Mouse (Mus musculus): ENCODE measurements at regions not wholly inside any gene's neighbourhood (a gene's known extent, or its start where the extent isn't known, plus 50 kb on each side); places are given as distances from the start of the nearest gene placed in this dataset.

DNA sequence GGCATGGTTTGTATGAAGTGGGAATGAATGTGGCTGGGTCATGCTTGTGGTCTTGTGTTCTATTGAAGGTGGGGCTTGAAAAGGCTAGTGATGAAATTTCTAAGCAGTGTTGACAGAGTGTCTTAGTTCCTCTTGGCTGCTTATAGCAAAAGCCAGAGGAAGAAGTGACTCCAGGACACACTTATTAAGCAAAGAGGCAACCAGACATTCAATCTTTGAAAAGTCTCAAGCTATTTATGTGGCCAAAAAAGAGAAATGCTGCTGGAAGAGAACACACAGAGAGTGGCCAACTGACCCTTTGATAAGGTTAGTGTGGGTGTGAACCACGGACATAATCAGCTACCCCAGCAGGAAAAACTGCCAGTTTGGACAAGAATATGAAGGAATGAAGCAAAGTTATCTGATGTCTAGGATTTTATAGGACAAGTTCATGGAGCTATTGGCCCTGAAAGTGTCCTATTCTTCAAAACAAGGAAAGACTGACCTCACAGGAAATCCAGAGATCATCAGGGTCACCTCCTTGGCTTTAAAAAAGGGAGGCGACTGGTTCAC lies 104.4 kb upstream of the Nxt1 start:
- TF ChIP-seq MYOG (IDR thresholded peaks at IDR 0.05; ENCODE audit: control insufficient read depth in 1 of 3, insufficient read depth in 1 of 3, insufficient read length in 2 of 3, low read depth in 2 of 3) (no peak), POLR2AphosphoS2 (IDR thresholded peaks at IDR 0.05; ENCODE audit: insufficient read length, low read depth) (no peak), POLR2A (IDR thresholded peaks at IDR 0.05; ENCODE audit: insufficient read length, low read depth) (no peak), TCF12 (IDR thresholded peaks at IDR 0.05; ENCODE audit: insufficient read depth, poor library complexity, severe bottlenecking) (no peak), USF1 (IDR thresholded peaks at IDR 0.05; ENCODE audit: low read depth) (no peak), MAX (IDR thresholded peaks at IDR 0.05; ENCODE audit: low read depth) (no peak), CEBPB (IDR thresholded peaks at IDR 0.05; ENCODE audit: insufficient read depth, poor library complexity, severe bottlenecking) (no peak), MYOD1 (IDR thresholded peaks at IDR 0.05; ENCODE audit: control insufficient read depth in 1 of 3, insufficient read length in 2 of 3, low read depth in 2 of 3) (no peak)

DNA sequence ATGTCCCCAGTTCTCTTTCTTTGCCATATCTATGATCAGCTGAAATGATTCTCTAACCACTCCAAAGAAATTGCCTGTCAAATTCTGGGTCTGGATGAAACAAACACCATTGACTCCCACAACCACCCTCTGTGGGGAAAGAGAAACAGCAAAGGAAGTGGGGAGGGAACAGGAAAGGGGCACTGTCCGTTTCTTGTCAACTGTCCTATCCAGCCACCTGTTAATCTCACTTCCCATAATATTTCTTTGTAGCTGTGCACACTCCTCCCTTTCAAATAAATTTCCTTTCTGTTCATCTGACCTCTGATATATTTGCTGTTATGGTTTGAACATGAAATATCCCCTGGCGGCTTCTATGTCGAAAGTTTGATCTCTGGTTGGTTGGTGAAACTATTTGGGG lies 109.0 kb upstream of the Nxt1 start:
- TF ChIP-seq USF1 (IDR thresholded peaks at IDR 0.05; ENCODE audit: low read depth) = no peak
- no peak for TF ChIP-seq POLR2A (IDR thresholded peaks at IDR 0.05; ENCODE audit: insufficient read length, low read depth)
- TF ChIP-seq CEBPB (IDR thresholded peaks at IDR 0.05; ENCODE audit: insufficient read depth, poor library complexity, severe bottlenecking) = no peak
- no peak for TF ChIP-seq MYOD1 (IDR thresholded peaks at IDR 0.05; ENCODE audit: control insufficient read depth in 1 of 3, insufficient read length in 2 of 3, low read depth in 2 of 3)
- TF ChIP-seq E2F4 (IDR thresholded peaks at IDR 0.05; ENCODE audit: insufficient read depth) = no peak
- no peak for TF ChIP-seq SRF (IDR thresholded peaks at IDR 0.05; ENCODE audit: control insufficient read depth, insufficient read length, low read depth)
- no peak for TF ChIP-seq TCF12 (IDR thresholded peaks at IDR 0.05; ENCODE audit: insufficient read depth, poor library complexity, severe bottlenecking)
- TF ChIP-seq TCF3 (IDR thresholded peaks at IDR 0.05; ENCODE audit: insufficient read length, low read depth) = no peak
- TF ChIP-seq REST (IDR thresholded peaks at IDR 0.05; ENCODE audit: insufficient read depth, insufficient read length) = no peak
- no peak overlapping the region for H3K4me3 ChIP-seq

More for the DNA sequence above, 104.4 kb upstream of the Nxt1 start:
- H3K79me2 ChIP-seq (ENCODE audit: control insufficient read depth, insufficient read depth) = no peaks in the 10 kb centered on the region
- H3K27me3 ChIP-seq (ENCODE audit: control insufficient read depth, insufficient read depth, insufficient read length) = no peaks in the 10 kb centered on the region
- H3K4me2 ChIP-seq (ENCODE audit: low read depth) = no peak overlapping the region
- H3ac ChIP-seq (ENCODE audit: control insufficient read depth, insufficient read length) = no peak overlapping the region
- H3K4me3 ChIP-seq = no peak overlapping the region
- H3K36me3 ChIP-seq (ENCODE audit: control insufficient read depth, insufficient read depth) = no peaks in the 10 kb centered on the region

DNA sequence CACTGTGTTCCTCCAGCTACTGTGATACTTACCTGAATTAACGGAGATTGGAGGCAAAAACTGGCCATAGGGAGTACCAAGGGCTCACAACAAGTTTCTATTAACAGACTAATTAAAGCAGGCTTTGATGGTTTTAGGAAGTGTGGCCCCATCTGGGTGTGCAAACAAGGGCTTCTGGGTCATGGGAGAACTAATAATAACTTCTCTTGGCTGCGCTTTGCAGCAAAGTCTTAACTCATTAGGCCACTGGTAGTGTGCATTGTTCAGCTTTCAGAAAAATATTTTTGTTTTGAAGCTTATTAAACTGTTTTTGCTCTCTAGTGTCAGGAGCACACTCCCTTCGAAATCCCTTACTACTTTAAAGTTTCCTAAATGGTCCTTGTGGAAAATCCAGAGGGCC lies 110.4 kb upstream of the Nxt1 start:
- TF ChIP-seq REST (IDR thresholded peaks at IDR 0.05; ENCODE audit: insufficient read depth, insufficient read length) = no peak
- TF ChIP-seq MYOG (IDR thresholded peaks at IDR 0.05; ENCODE audit: control insufficient read depth in 1 of 3, insufficient read depth in 1 of 3, insufficient read length in 2 of 3, low read depth in 2 of 3) = no peak
- no peak overlapping the region for H3ac ChIP-seq (ENCODE audit: control insufficient read depth, insufficient read length)
- H3K79me2 ChIP-seq (ENCODE audit: control insufficient read depth, insufficient read depth) = no peaks in the 10 kb centered on the region
- no peak overlapping the region for H3K4me2 ChIP-seq (ENCODE audit: low read depth)
- H3K27me3 ChIP-seq (ENCODE audit: control insufficient read depth, insufficient read depth, insufficient read length) = no peaks in the 10 kb centered on the region
- H3K4me3 ChIP-seq = no peak overlapping the region
- H3K36me3 ChIP-seq (ENCODE audit: control insufficient read depth, insufficient read depth) = no peaks in the 10 kb centered on the region

More for the DNA sequence above, 109.0 kb upstream of the Nxt1 start:
- Histone ChIP-seq H3K27me3 (ENCODE audit: control insufficient read depth, insufficient read depth, insufficient read length) (no peaks in the 10 kb centered on the region), H3K4me2 (ENCODE audit: low read depth) (no peak overlapping the region), H3ac (ENCODE audit: control insufficient read depth, insufficient read length) (no peak overlapping the region), H3K36me3 (ENCODE audit: control insufficient read depth, insufficient read depth) (no peaks in the 10 kb centered on the region), H3K79me2 (ENCODE audit: control insufficient read depth, insufficient read depth) (no peaks in the 10 kb centered on the region)

DNA sequence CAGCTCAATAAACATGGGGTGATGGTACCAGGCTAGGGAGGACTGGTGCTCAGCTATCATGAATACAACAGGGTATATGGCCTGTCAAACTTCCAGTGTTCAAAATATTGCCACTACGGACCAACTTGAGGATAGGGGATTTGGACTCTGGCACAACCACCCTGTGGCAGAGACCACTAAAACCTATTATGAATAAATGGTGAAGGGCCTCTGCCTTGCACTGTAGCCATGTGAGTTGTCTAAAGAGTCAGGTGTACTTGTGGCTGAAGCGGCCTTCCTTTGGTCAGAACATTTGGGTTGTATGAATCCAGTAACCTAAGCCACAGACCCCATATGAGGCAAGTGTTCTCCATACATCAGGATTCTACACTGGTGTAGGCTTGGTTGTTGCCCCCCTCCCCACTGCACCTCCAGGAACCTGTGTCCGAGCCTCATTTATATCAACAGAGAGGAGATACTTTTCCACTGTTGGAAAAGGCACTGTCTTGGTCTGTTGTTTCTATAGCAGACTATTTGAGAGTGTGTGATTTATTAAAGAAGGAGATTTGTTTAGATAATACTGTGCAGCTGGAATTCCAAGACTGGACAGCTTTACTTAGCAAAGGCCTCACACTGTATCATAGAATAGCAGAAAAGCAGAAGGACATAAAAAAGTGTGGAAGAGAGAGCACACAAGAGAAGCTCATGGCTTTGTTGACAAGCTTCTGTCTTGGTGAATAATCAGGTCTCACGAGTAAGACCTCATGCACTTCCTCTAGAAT lies 112.2 kb upstream of the Nxt1 start:
- TF ChIP-seq MYOD1 (IDR thresholded peaks at IDR 0.05; ENCODE audit: control insufficient read depth in 1 of 3, insufficient read length in 2 of 3, low read depth in 2 of 3) = no peak
- no peak for TF ChIP-seq REST (IDR thresholded peaks at IDR 0.05; ENCODE audit: insufficient read depth, insufficient read length)
- TF ChIP-seq MAX (IDR thresholded peaks at IDR 0.05; ENCODE audit: low read depth) = no peak
- TF ChIP-seq TCF12 (IDR thresholded peaks at IDR 0.05; ENCODE audit: insufficient read depth, poor library complexity, severe bottlenecking) = no peak
- TF ChIP-seq TCF3 (IDR thresholded peaks at IDR 0.05; ENCODE audit: insufficient read length, low read depth) = no peak
- TF ChIP-seq USF1 (IDR thresholded peaks at IDR 0.05; ENCODE audit: low read depth) = no peak
- no peak for TF ChIP-seq POLR2A (IDR thresholded peaks at IDR 0.05; ENCODE audit: insufficient read length, low read depth)
- TF ChIP-seq MYOG (IDR thresholded peaks at IDR 0.05; ENCODE audit: control insufficient read depth in 1 of 3, insufficient read depth in 1 of 3, insufficient read length in 2 of 3, low read depth in 2 of 3) = no peak
- no peak for TF ChIP-seq E2F4 (IDR thresholded peaks at IDR 0.05; ENCODE audit: insufficient read depth)
- TF ChIP-seq POLR2AphosphoS2 (IDR thresholded peaks at IDR 0.05; ENCODE audit: insufficient read length, low read depth) = no peak
- TF ChIP-seq CEBPB (IDR thresholded peaks at IDR 0.05; ENCODE audit: insufficient read depth, poor library complexity, severe bottlenecking) = no peak
- no peak for TF ChIP-seq SRF (IDR thresholded peaks at IDR 0.05; ENCODE audit: control insufficient read depth, insufficient read length, low read depth)
- Histone ChIP-seq H3ac (ENCODE audit: control insufficient read depth, insufficient read length) (no peak overlapping the region), H3K27me3 (ENCODE audit: control insufficient read depth, insufficient read depth, insufficient read length) (no peaks in the 10 kb centered on the region), H3K4me2 (ENCODE audit: low read depth) (no peak overlapping the region), H3K4me3 (no peak overlapping the region), H3K79me2 (ENCODE audit: control insufficient read depth, insufficient read depth) (no peaks in the 10 kb centered on the region), H3K36me3 (ENCODE audit: control insufficient read depth, insufficient read depth) (no peaks in the 10 kb centered on the region)

DNA sequence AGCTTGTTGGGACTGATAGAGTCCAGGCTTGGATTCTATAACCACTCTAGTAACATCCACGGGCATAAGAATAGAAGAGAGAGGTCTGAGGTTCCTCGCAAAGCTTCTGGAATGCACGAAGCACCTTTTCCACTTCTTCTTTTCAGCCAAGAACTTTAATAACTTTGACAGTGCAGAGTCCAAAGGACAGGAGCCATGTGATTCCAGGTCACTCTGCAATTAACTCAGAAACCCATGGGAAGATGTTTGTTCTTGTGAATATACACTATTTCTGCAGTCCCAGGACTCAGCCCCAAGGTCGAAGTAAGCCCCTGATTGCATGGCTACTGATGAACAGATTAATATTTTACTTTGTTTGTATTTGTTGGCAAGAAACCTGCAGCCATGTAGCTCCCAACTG lies 113.0 kb upstream of the Nxt1 start:
- no peaks in the 10 kb centered on the region for H3K36me3 ChIP-seq (ENCODE audit: control insufficient read depth, insufficient read depth)
- no peak overlapping the region for H3K4me2 ChIP-seq (ENCODE audit: low read depth)
- H3ac ChIP-seq (ENCODE audit: control insufficient read depth, insufficient read length) = no peak overlapping the region
- H3K79me2 ChIP-seq (ENCODE audit: control insufficient read depth, insufficient read depth) = no peaks in the 10 kb centered on the region
- H3K27me3 ChIP-seq (ENCODE audit: control insufficient read depth, insufficient read depth, insufficient read length) = no peaks in the 10 kb centered on the region
- TF ChIP-seq REST (IDR thresholded peaks at IDR 0.05; ENCODE audit: insufficient read depth, insufficient read length) (no peak), POLR2A (IDR thresholded peaks at IDR 0.05; ENCODE audit: insufficient read length, low read depth) (no peak), E2F4 (IDR thresholded peaks at IDR 0.05; ENCODE audit: insufficient read depth) (no peak), SRF (IDR thresholded peaks at IDR 0.05; ENCODE audit: control insufficient read depth, insufficient read length, low read depth) (no peak)
- H3K4me3 ChIP-seq = no peak overlapping the region

All from myocyte (in vitro differentiated cells).